Mouse (Mus musculus) myocyte (in vitro differentiated cells): ENCODE data around the gene Xab2. TPM values are rescaled to one million over a fixed set of nuclear protein-coding genes. Genes with fewer than 3 reads are reported as not detected.
"Not testable (repeated sequence)": the region's sequence is repeated elsewhere in the genome, so short reads cannot be mapped to it uniquely, and the experiment has no call there.

Experiments
- H3K27me3 ChIP-seq: one replicate; pipeline ENCODE4 v1.6.1; 2011; ENCODE audit not compliant: control insufficient read depth, insufficient read depth, insufficient read length
- H3K36me3 ChIP-seq: one replicate; pipeline ENCODE4 v1.6.1; 2011; ENCODE audit not compliant: control insufficient read depth, insufficient read depth
- H3K4me2 ChIP-seq: one replicate; pipeline ENCODE4 v1.6.1; 2011; ENCODE audit warnings: low read depth, control low read depth
- H3K4me3 ChIP-seq: one replicate; pipeline ENCODE4 v1.5.1; 2011; ENCODE audit warnings: mild to moderate bottlenecking, control low read depth, moderate library complexity
- H3K79me2 ChIP-seq: one replicate; pipeline ENCODE4 v1.6.1; 2011; ENCODE audit not compliant: control insufficient read depth, insufficient read depth
- H3ac ChIP-seq: one replicate; pipeline ENCODE4 v1.6.1; 2011; ENCODE audit not compliant: control insufficient read depth, insufficient read length
- CEBPB ChIP-seq: IDR thresholded peaks from 2 replicates; pipeline ENCODE4 v1.6.1; 2011; ENCODE audit warnings: mild to moderate bottlenecking, moderate library complexity; ENCODE audit not compliant: poor library complexity, insufficient read depth, severe bottlenecking
- E2F4 ChIP-seq: IDR thresholded peaks from one replicate; pipeline ENCODE4 v1.6.1; 2011; ENCODE audit warnings: mild to moderate bottlenecking, control low read depth, moderate library complexity; ENCODE audit not compliant: insufficient read depth
- MAX ChIP-seq: IDR thresholded peaks from one replicate; pipeline ENCODE4 v1.6.1; 2011; ENCODE audit warnings: low read depth, mild to moderate bottlenecking, control low read depth
- MYOD1 ChIP-seq, 3 experiments: IDR thresholded peaks; one replicate each; pipeline ENCODE4 v1.6.1; 2011; ENCODE audit warnings: control low read depth in 2 of 3, low read depth in 2 of 3, mild to moderate bottlenecking in 2 of 3, moderate library complexity in 1 of 3; ENCODE audit not compliant: insufficient read length in 2 of 3, control insufficient read depth in 1 of 3
- MYOG ChIP-seq, 3 experiments: IDR thresholded peaks; one replicate each; pipeline ENCODE4 v1.6.1; 2011; ENCODE audit warnings: control low read depth in 2 of 3, low read depth in 2 of 3, mild to moderate bottlenecking in 2 of 3; ENCODE audit not compliant: insufficient read length in 2 of 3, control insufficient read depth in 1 of 3, insufficient read depth in 1 of 3
- POLR2A ChIP-seq: IDR thresholded peaks from one replicate; pipeline ENCODE4 v1.6.1; 2011; ENCODE audit warnings: low read depth, mild to moderate bottlenecking, control low read depth, moderate library complexity; ENCODE audit not compliant: insufficient read length
- POLR2AphosphoS2 ChIP-seq: IDR thresholded peaks from one replicate; pipeline ENCODE4 v1.6.1; 2011; ENCODE audit warnings: low read depth, control low read depth; ENCODE audit not compliant: insufficient read length
- REST ChIP-seq: IDR thresholded peaks from one replicate; pipeline ENCODE4 v1.6.1; 2011; ENCODE audit warnings: mild to moderate bottlenecking, control low read depth, moderate library complexity; ENCODE audit not compliant: insufficient read depth, insufficient read length
- SRF ChIP-seq: IDR thresholded peaks from one replicate; pipeline ENCODE4 v1.6.1; 2011; ENCODE audit warnings: low read depth; ENCODE audit not compliant: control insufficient read depth, insufficient read length
- TCF12 ChIP-seq: IDR thresholded peaks from one replicate; pipeline ENCODE4 v1.6.1; 2011; ENCODE audit warnings: mild to moderate bottlenecking, control low read depth; ENCODE audit not compliant: poor library complexity, insufficient read depth, severe bottlenecking
- TCF3 ChIP-seq: IDR thresholded peaks from one replicate; pipeline ENCODE4 v1.6.1; 2011; ENCODE audit warnings: low read depth, control low read depth; ENCODE audit not compliant: insufficient read length
- USF1 ChIP-seq: IDR thresholded peaks from one replicate; pipeline ENCODE4 v1.6.1; 2011; ENCODE audit warnings: low read depth, mild to moderate bottlenecking, control low read depth, moderate library complexity
- polyA plus RNA-seq: library from polyadenylated mRNA; unstranded; fragments of >200 nt; fragmentation: generic; extraction: Trizol; gene quantifications from one replicate; pipeline ENCODE4 v1.2.1, GENCODE M21; 2012; ENCODE audit warnings: missing spikeins

Xab2 gene
- polyA plus RNA-seq, 1 experiment = 44.6 TPM

GRCm38 (mm10) chr8:3593470-3593869, 27.6 kb downstream of the Xab2 start:
- Histone ChIP-seq H3K79me2 (no peaks in the 10 kb centered on the region), H3K27me3 (no peaks in the 10 kb centered on the region), H3K36me3 (no peaks in the 10 kb centered on the region), H3K4me3 (no peak overlapping the region), H3ac (no peak overlapping the region), H3K4me2 (no peak overlapping the region)
- TF ChIP-seq SRF (no peak), POLR2AphosphoS2 (no peak), E2F4 (no peak), TCF3 (no peak), TCF12 (no peak), MYOG (IDR thresholded peaks at IDR 0.05; ENCODE audit: control insufficient read depth in 1 of 3, insufficient read depth in 1 of 3, insufficient read length in 2 of 3, low read depth in 2 of 3) (no peak)

- Histone ChIP-seq H3K36me3 (no peaks in the 10 kb centered on the region), H3ac (no peak overlapping the region), H3K27me3 (peaks cover 13% of the 10 kb centered on the region), H3K79me2 (no peaks in the 10 kb centered on the region), H3K4me2 (no peak overlapping the region), H3K4me3 (no peak overlapping the region)
- TF ChIP-seq REST (no peak), TCF3 (no peak), POLR2A (no peak), MAX (no peak), TCF12 (no peak), SRF (no peak), CEBPB (no peak), MYOG (IDR thresholded peaks at IDR 0.05; ENCODE audit: control insufficient read depth in 1 of 3, insufficient read depth in 1 of 3, insufficient read length in 2 of 3, low read depth in 2 of 3) (no peak), USF1 (no peak), MYOD1 (IDR thresholded peaks at IDR 0.05; ENCODE audit: control insufficient read depth in 1 of 3, insufficient read length in 2 of 3, low read depth in 2 of 3) (no peak), POLR2AphosphoS2 (no peak), E2F4 (no peak)
These were observed 32.9 kb downstream of the Xab2 start for GRCm38 (mm10) chr8:3588258-3588633.

- no peak overlapping the region for H3K4me2 ChIP-seq
- no peaks in the 10 kb centered on the region for H3K79me2 ChIP-seq
- no peak overlapping the region for H3ac ChIP-seq
- no peak overlapping the region for H3K4me3 ChIP-seq
- peaks cover 13% of the 10 kb centered on the region for H3K27me3 ChIP-seq
- TF ChIP-seq TCF3 = no peak
- no peak for TF ChIP-seq E2F4
- TF ChIP-seq TCF12 = no peak
- no peak for TF ChIP-seq POLR2AphosphoS2
- TF ChIP-seq POLR2A = no peak
- no peak for TF ChIP-seq MAX
- H3K36me3 ChIP-seq = no peaks in the 10 kb centered on the region
These were observed 33.5 kb downstream of the Xab2 start for GRCm38 (mm10) chr8:3587391-3588257.

GRCm38 (mm10) chr8:3586993-3587390, 34.1 kb downstream of the Xab2 start, which contains the start of gene Camsap3:
Gene Camsap3, plus strand, starts transcription at chr8:3587293.
- Histone ChIP-seq H3ac (no peak within 1 kb of the TSS), H3K4me2 (no peak within 1 kb of the TSS), H3K27me3 (peaks cover 13% of the 10 kb centered on the region), H3K4me3 (no peak within 1 kb of the TSS), H3K36me3 (no peaks in the 10 kb centered on the region), H3K79me2 (no peaks in the 10 kb centered on the region)
- TF ChIP-seq MAX (no peak), TCF3 (no peak), POLR2A (no peak), POLR2AphosphoS2 (no peak), TCF12 (no peak), REST (no peak), CEBPB (no peak), E2F4 (no peak)

GRCm38 (mm10) chr8:3586452-3586851, 34.7 kb downstream of the Xab2 start:
- no peak overlapping the region for H3K4me3 ChIP-seq
- TF ChIP-seq MYOG (IDR thresholded peaks at IDR 0.05; ENCODE audit: control insufficient read depth in 1 of 3, insufficient read depth in 1 of 3, insufficient read length in 2 of 3, low read depth in 2 of 3) (no peak), POLR2AphosphoS2 (no peak), USF1 (no peak), TCF12 (no peak), MYOD1 (IDR thresholded peaks at IDR 0.05; ENCODE audit: control insufficient read depth in 1 of 3, insufficient read length in 2 of 3, low read depth in 2 of 3) (no peak), SRF (no peak)
- no peaks in the 10 kb centered on the region for H3K36me3 ChIP-seq
- peaks cover 13% of the 10 kb centered on the region for H3K27me3 ChIP-seq
- no peak overlapping the region for H3ac ChIP-seq
- no peaks in the 10 kb centered on the region for H3K79me2 ChIP-seq
- no peak overlapping the region for H3K4me2 ChIP-seq

DNA sequence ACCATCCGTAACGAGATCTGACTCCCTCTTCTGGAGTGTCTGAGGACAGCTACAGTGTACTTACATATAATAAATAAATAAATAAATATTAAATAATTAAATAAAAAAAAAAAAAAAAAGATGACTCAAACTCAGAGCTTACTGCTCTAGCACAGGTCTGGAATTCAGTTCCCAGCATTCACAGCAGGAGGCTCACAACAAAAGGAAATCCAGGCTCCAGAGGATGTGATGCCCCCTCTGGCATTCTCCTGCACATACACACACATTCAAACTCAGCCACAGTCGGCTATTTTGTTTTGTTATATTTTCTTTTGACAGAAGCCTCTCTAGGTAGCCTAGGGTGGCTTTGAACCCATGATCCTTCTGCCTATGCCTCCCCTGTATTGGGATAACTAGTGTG, 39.2 kb downstream of the Xab2 start:
- H3K79me2 ChIP-seq, H3K4me3 ChIP-seq: not testable (repeated sequence)

More for the DNA sequence above, 39.2 kb downstream of the Xab2 start:
- H3K4me2 ChIP-seq, H3K36me3 ChIP-seq, H3ac ChIP-seq: not testable (repeated sequence)
- peaks cover 13% of the 10 kb centered on the region for H3K27me3 ChIP-seq
